Mouse (Mus musculus) MEL (cell line): ENCODE data around the gene Dmc1.

Source experiments
- BHLHE40 ChIP-seq: IDR thresholded peaks from 2 replicates; pipeline ENCODE4 v1.6.1; 2012; ENCODE audit warnings: low read depth, mild to moderate bottlenecking, inconsistent platforms, low read length, improper control_type of control experiment, borderline replicate concordance
- CTCF ChIP-seq, 3 experiments: IDR thresholded peaks in 2 of 3; conservative IDR thresholded peaks in 1 of 3; 2 replicates each; pipeline ENCODE4 v1.5.1; 2011 to 2012; ENCODE audit warnings: low read length in 3 of 3, low read depth in 2 of 3, mild to moderate bottlenecking in 2 of 3, improper control_type of control experiment in 1 of 3, inconsistent platforms in 1 of 3, mixed read lengths in 1 of 3, moderate library complexity in 1 of 3; ENCODE audit not compliant: control insufficient read depth in 1 of 3, insufficient read depth in 1 of 3, poor library complexity in 1 of 3, severe bottlenecking in 1 of 3
- EP300 ChIP-seq, 2 experiments: IDR thresholded peaks; 2 replicates each; pipeline ENCODE4 v1.6.1; 2011; ENCODE audit warnings: improper control_type of control experiment in 2 of 2, low read length in 2 of 2, low read depth in 1 of 2, mild to moderate bottlenecking in 1 of 2
- GATA1 ChIP-seq: IDR thresholded peaks from 2 replicates; pipeline ENCODE4 v1.6.1; 2011; ENCODE audit warnings: low read depth, low read length, improper control_type of control experiment
- MAFK ChIP-seq: IDR thresholded peaks from 2 replicates; pipeline ENCODE4 v1.6.1; 2011; ENCODE audit warnings: low read depth, mild to moderate bottlenecking, low read length, improper control_type of control experiment, borderline replicate concordance
- MXI1 ChIP-seq: IDR thresholded peaks from 2 replicates; pipeline ENCODE4 v1.6.1; 2011; ENCODE audit warnings: mild to moderate bottlenecking, low read depth, low read length, improper control_type of control experiment
- NELFE ChIP-seq: IDR thresholded peaks from 2 replicates; pipeline ENCODE4 v1.6.1; 2011; ENCODE audit warnings: low read depth, low read length, improper control_type of control experiment
- POLR2A ChIP-seq, 2 experiments: IDR thresholded peaks; 2 replicates each; pipeline ENCODE4 v1.6.1; 2011 to 2012; ENCODE audit warnings: low read length in 2 of 2, mild to moderate bottlenecking in 2 of 2, control low read depth in 1 of 2, improper control_type of control experiment in 1 of 2, low read depth in 1 of 2, moderate library complexity in 1 of 2; ENCODE audit not compliant: control insufficient read depth in 1 of 2, insufficient read depth in 1 of 2, poor library complexity in 1 of 2
- POLR2AphosphoS2 ChIP-seq: IDR thresholded peaks from 2 replicates; pipeline ENCODE4 v1.6.1; 2011; ENCODE audit warnings: low read length, improper control_type of control experiment
- TAL1 ChIP-seq: IDR thresholded peaks from 2 replicates; pipeline ENCODE4 v1.6.1; 2012; ENCODE audit warnings: mild to moderate bottlenecking, inconsistent platforms, low read length, moderate library complexity, mixed read lengths
- TCF12 ChIP-seq: IDR thresholded peaks from 2 replicates; pipeline ENCODE4 v1.6.1; 2014; ENCODE audit warnings: low read depth, mild to moderate bottlenecking, inconsistent platforms, low read length, improper control_type of control experiment, moderate library complexity
- USF1 ChIP-seq: IDR thresholded peaks from 2 replicates; pipeline ENCODE4 v1.6.1; 2014; ENCODE audit warnings: low read depth, mild to moderate bottlenecking, inconsistent platforms, low read length, improper control_type of control experiment, moderate library complexity
- USF2 ChIP-seq, 2 experiments: IDR thresholded peaks; 2 replicates each; pipeline ENCODE4 v1.6.1; 2011 to 2012; ENCODE audit warnings: improper control_type of control experiment in 2 of 2, low read length in 2 of 2, borderline replicate concordance in 1 of 2, inconsistent platforms in 1 of 2, low read depth in 1 of 2, mild to moderate bottlenecking in 1 of 2; ENCODE audit not compliant: insufficient read depth in 1 of 2
- ZC3H11A ChIP-seq: IDR thresholded peaks from 2 replicates; pipeline ENCODE4 v1.6.1; 2012; ENCODE audit warnings: low read depth, mild to moderate bottlenecking, inconsistent platforms, low read length, improper control_type of control experiment

- TF ChIP-seq TCF12: no peak
- no peak for TF ChIP-seq POLR2A (IDR thresholded peaks at IDR 0.05; ENCODE audit: control insufficient read depth in 1 of 2, insufficient read depth in 1 of 2, low read depth in 1 of 2, low read length in 2 of 2, poor library complexity in 1 of 2)
- no peak for TF ChIP-seq ZC3H11A
- no peak for TF ChIP-seq POLR2AphosphoS2
- TF ChIP-seq TAL1: no peak
- TF ChIP-seq CTCF (IDR thresholded peaks at IDR 0.05 in 2 of 3, conservative IDR thresholded peaks at IDR 0.05 in 1 of 3; ENCODE audit: control insufficient read depth in 1 of 3, insufficient read depth in 1 of 3, low read depth in 2 of 3, low read length in 3 of 3, poor library complexity in 1 of 3, severe bottlenecking in 1 of 3): no peak
- no peak for TF ChIP-seq EP300 (IDR thresholded peaks at IDR 0.05; ENCODE audit: low read depth in 1 of 2, low read length in 2 of 2)
- TF ChIP-seq MXI1: no peak
- TF ChIP-seq USF2 (IDR thresholded peaks at IDR 0.05; ENCODE audit: borderline replicate concordance in 1 of 2, insufficient read depth in 1 of 2, low read depth in 1 of 2, low read length in 2 of 2): no peak
- no peak for TF ChIP-seq GATA1
- no peak for TF ChIP-seq USF1
- no peak for TF ChIP-seq NELFE
- TF ChIP-seq BHLHE40: no peak
- TF ChIP-seq MAFK: no peak
Observed at GRCm38 (mm10) chr15:79615501-79615900, 10.6 kb upstream of the Dmc1 start.
